Mouse (Mus musculus) heart, adult 2 months (tissue): ENCODE results near the gene Fastkd5.

Experiments
- CTCF ChIP-seq: fragments of 200-600 bp; IDR thresholded peaks from 2 replicates; pipeline ENCODE4 v1.8.1; 2022; ENCODE audit warnings: antibody characterized with exemption, mild to moderate bottlenecking, moderate library complexity
- POLR2A ChIP-seq: fragments of 200-500 bp; IDR thresholded peaks from 2 replicates; pipeline ENCODE4 v1.6.1; 2011; ENCODE audit warnings: mild to moderate bottlenecking, low read depth, low read length, control low read depth; ENCODE audit not compliant: insufficient read depth

GRCm38 (mm10) chr2:130582552-130582951 lies 47.3 kb downstream of the Fastkd5 start, which contains the start of gene Avp:
- TF ChIP-seq POLR2A (no peak), CTCF (no peak)
